Mouse (Mus musculus) hindbrain, embryonic 15.5 days (tissue): Measurements from ENCODE around the gene Vwa8. TPM values are rescaled to one million over a fixed set of nuclear protein-coding genes. Genes with fewer than 3 reads are reported as not detected.
A peak's percentile ranks its signal among the peaks of the same experiment; 100 is the strongest.

Experiments used
- ATAC-seq: fragments of 200-750 bp; cut with Nextera tagmentation; 2 replicates; pipeline ENCODE4 v1.8.0; 2017; ENCODE audit warnings: low read depth, moderate number of reproducible peaks, moderate TSS enrichment; ENCODE audit not compliant: low FRiP score
- H3K27ac ChIP-seq: fragments of 300-500 bp; sonication (generic); replicated peaks from 2 replicates; pipeline ENCODE4 v1.5.1; 2015; ENCODE audit warnings: mild to moderate bottlenecking, inconsistent platforms
- H3K27me3 ChIP-seq: fragments of 300-500 bp; sonication (generic); 2 replicates; pipeline ENCODE4 v1.6.1; 2015; ENCODE audit warnings: control low read depth, inconsistent platforms
- H3K36me3 ChIP-seq: fragments of 300-500 bp; sonication (generic); 2 replicates; pipeline ENCODE4 v1.6.1; 2015; ENCODE audit warnings: control low read depth, inconsistent platforms
- H3K4me1 ChIP-seq: fragments of 300-500 bp; sonication (generic); replicated peaks from 2 replicates; pipeline ENCODE4 v1.6.1; 2015; ENCODE audit warnings: control low read depth, inconsistent platforms
- H3K4me2 ChIP-seq: fragments of 300-500 bp; sonication (generic); 2 replicates; pipeline ENCODE4 v1.6.1; 2015; ENCODE audit warnings: moderate library complexity, mild to moderate bottlenecking, inconsistent platforms
- H3K4me3 ChIP-seq: fragments of 300-500 bp; sonication (generic); 2 replicates; pipeline ENCODE4 v1.5.1; 2015; ENCODE audit warnings: mild to moderate bottlenecking, inconsistent platforms
- H3K9ac ChIP-seq: fragments of 300-500 bp; sonication (generic); 2 replicates; pipeline ENCODE4 v1.6.1; 2015; ENCODE audit warnings: inconsistent platforms
- H3K9me3 ChIP-seq: fragments of 300-500 bp; sonication (generic); 2 replicates; pipeline ENCODE4 v1.6.1; 2016; ENCODE audit warnings: control low read depth, inconsistent platforms
- WGBS: fragments of 180-500 bp; shearing (Covaris S2); methylation state at CpG from one replicate; pipeline ENCODE4 v1.1.7; 2015; 5-methylcytosine and 5-hydroxymethylcytosine counted together
- polyA plus RNA-seq: library from polyadenylated mRNA; unstranded; fragments of >200 nt; fragmentation: Nextera tagmentation; extraction: Ambion mirVana; gene quantifications from 2 replicates; pipeline ENCODE4 v1.2.1, GENCODE M21; 2015

Vwa8 gene
- polyA plus RNA-seq, 1 experiment from 2014 or later = 7.1 TPM

DNA sequence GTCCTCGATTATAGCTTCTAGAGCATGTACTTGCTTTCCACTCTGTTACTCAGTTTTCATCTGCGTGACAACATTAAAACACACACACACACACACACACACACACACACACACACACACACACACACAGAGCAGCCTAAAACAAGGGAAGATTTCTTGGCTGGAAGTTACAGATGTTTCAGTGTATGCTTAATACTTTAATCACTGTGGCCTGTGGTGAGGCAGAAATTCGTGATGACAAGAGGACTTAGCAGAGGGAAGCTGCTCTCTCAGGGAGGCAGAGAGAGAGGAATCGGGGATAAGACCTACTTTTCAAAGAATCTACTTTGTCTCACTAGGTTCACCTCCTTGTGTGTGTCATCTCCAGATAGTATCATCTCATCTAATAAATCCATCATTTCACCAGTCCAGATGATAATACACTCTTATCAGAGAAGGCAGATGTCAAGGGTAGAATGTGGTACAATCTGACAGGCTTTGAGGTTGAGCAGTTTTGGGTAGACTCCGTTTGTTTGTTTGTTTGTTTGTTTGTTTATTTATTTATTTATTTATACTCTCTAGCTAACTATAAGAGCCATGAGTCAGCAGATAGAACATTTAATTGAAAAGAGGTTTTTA, 1.2 kb downstream of the Vwa8 start:
- no peaks in the 10 kb centered on the region for H3K27me3 ChIP-seq
- no peak for ATAC-seq
- WGBS = 46% methylated on average over 5 of the region's 5 CpGs
- peaks cover 19% of the 10 kb centered on the region for H3K4me1 ChIP-seq
- H3K4me3 ChIP-seq = peak overlapping the region; percentile 64; the same call in 1 of the 2 replicates
- 0 out of 2 replicates have a peak overlapping the region, but pooled peaks have one; percentile 3 for H3K9ac ChIP-seq
- H3K36me3 ChIP-seq = no peaks in the 10 kb centered on the region
- H3K9me3 ChIP-seq = no peaks in the 10 kb centered on the region
- no peak overlapping the region for H3K27ac ChIP-seq
- peak overlapping the region; percentile 82 for H3K4me2 ChIP-seq

DNA sequence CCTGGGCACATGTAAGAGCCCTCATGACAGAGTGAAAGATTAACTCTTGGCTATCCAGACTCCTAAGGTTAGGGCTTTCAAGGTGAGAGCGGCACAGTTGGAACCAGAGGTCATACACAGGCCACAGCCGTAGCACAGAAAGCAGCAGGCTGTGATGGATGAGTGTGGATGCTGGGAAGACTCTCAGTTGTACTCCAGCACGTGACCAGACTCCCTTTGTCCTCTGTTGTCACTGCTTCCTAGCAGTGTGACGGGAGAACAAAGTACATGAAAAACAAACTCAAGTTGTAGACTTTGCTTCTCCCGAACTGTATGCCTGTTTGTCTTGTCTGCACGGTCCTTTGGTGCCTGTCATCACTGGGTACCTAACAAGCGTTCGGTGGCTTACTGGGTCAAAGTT, 1.8 kb downstream of the Vwa8 start:
- H3K9me3 ChIP-seq = no peaks in the 10 kb centered on the region
- 16% methylated on average over 8 of the region's 8 CpGs for WGBS
- no peaks in the 10 kb centered on the region for H3K36me3 ChIP-seq
- H3K4me2 ChIP-seq = peak overlapping the region; percentile 12; the same call in 1 of the 2 replicates
- H3K9ac ChIP-seq = no peak overlapping the region
- no peak overlapping the region for H3K4me3 ChIP-seq
- H3K27ac ChIP-seq = no peak overlapping the region
- ATAC-seq = peak; percentile 58; the same call in 1 of the 2 replicates
- peaks cover 19% of the 10 kb centered on the region for H3K4me1 ChIP-seq
- no peaks in the 10 kb centered on the region for H3K27me3 ChIP-seq

DNA sequence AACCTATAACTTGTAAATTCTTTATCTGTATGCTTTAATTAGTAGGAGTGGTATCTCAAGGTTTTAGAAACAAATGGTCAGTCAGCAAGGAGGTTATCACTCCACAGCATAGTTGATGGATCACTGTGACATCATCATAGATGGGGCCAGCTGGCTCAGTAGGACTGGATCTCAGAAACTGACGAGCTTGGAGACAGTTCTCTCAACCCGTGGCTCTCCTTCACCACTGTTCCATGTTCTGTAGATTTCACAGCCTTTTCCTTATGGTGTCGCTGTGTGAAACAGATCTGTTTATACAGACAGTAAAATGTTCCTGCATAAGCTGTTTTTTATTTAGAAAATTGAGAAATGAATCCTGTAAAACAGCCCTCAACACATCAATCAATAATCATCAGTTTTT, 2.5 kb downstream of the Vwa8 start:
- WGBS = 63% methylated on average over 3 of the region's 3 CpGs
- H3K27me3 ChIP-seq = no peaks in the 10 kb centered on the region
- H3K4me1 ChIP-seq = peaks cover 19% of the 10 kb centered on the region
- no peak overlapping the region for H3K4me3 ChIP-seq
- no peaks in the 10 kb centered on the region for H3K9me3 ChIP-seq
- ATAC-seq = no peak
- no peak overlapping the region for H3K4me2 ChIP-seq
- no peak overlapping the region for H3K27ac ChIP-seq
- no peak overlapping the region for H3K9ac ChIP-seq
- H3K36me3 ChIP-seq = no peaks in the 10 kb centered on the region

DNA sequence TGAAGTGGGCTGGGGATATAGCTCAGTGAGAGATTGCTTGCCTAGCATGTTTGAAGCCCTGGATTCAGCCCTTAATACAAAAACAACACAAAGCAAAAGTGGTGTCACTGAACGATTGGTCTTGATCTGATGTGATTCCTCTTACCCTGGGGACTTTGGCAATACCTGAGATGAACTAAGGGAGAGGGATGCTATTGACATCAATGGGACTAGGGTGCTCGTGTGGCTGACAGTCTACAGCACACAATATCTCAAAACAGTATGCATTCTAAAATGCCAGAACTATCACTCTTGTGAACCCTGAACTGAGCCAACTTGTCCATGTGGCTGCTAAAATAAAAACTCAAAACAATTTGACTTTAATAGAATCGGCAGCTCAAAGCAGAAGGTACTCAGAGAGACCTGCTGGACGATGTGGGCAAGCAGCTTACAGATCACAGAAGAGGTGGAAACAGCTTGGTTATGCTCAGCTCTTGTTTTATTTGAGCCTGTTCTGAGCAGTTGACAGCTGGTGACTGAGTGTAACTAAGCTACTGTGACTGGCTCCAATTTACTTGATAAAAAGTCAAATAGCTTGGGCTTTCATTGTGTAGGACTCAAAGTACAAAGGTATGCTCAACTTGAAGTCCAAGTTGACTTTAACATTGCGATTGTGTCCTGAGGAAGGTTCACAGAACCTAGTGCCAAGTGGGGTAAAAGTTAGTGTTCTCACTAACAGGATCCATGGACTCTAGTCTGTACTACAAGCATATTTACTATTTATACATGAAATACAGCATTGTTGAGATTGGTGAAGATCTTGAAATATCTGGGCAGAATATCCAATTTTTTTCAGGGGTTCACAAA, 3.8 kb downstream of the Vwa8 start:
- H3K9me3 ChIP-seq = no peaks in the 10 kb centered on the region
- WGBS = 64% methylated on average over 5 of the region's 5 CpGs

DNA sequence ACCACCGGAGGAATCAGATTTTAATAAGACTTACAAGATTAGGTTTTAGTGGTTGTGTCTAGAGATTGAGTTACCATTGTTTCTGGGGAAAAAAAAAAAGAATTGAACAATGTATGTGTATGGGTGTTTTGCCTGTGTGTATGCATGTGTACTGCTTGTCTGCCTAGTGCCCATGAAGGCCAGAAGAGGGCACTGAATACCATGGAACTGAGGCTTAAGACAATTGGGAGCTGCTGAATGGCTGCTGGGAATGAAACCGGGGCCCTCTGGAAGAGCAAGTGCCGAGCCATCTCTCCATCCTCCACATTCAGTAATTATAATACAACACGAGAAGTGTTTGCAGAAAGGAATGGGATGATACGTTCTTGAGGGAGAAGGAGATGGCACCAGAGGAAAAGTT, 12.3 kb downstream of the Vwa8 start:
- no peaks in the 10 kb centered on the region for H3K4me1 ChIP-seq
- no peaks in the 10 kb centered on the region for H3K36me3 ChIP-seq
- H3K9me3 ChIP-seq = peaks cover 6% of the 10 kb centered on the region; the same call in 1 of the 2 replicates
- WGBS = 96% methylated on average over 5 of the region's 5 CpGs
- H3K4me3 ChIP-seq = no peak overlapping the region
- no peak overlapping the region for H3K4me2 ChIP-seq
- H3K27me3 ChIP-seq = no peaks in the 10 kb centered on the region
- H3K27ac ChIP-seq = no peak overlapping the region
- ATAC-seq = no peak
- H3K9ac ChIP-seq = no peak overlapping the region

More for the DNA sequence above, 3.8 kb downstream of the Vwa8 start:
- Histone ChIP-seq H3K9ac (no peak overlapping the region), H3K27ac (no peak overlapping the region), H3K36me3 (no peaks in the 10 kb centered on the region), H3K4me3 (no peak overlapping the region), H3K4me2 (no peak overlapping the region), H3K27me3 (no peaks in the 10 kb centered on the region), H3K4me1 (peaks cover 19% of the 10 kb centered on the region)
- no peak for ATAC-seq

DNA sequence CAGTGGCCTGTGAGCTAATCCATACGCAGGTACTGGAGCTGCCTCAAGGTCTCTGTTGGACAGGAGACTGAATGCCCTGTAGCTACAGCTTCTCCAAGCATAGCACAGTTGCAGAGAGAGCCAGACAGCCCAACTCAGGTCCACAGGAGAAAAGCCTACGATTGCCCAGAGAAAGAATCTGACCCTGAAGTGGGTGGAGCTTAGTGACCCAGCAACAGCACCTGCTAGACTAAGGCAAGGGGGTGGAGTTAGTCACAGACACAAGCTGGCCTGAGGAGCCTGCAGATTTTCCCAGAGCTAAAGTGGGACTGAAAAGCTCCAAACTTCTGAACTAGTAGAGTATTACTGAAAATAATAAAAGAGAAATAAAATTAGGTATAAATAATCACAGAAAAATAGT, 21.2 kb downstream of the Vwa8 start:
- H3K27me3 ChIP-seq = no peaks in the 10 kb centered on the region
- no peak overlapping the region for H3K4me3 ChIP-seq
- no peak overlapping the region for H3K9ac ChIP-seq
- peaks cover 12% of the 10 kb centered on the region for H3K36me3 ChIP-seq
- no peak overlapping the region for H3K4me2 ChIP-seq
- no peaks in the 10 kb centered on the region for H3K9me3 ChIP-seq
- H3K4me1 ChIP-seq = no peaks in the 10 kb centered on the region
- 42% methylated on average over 2 of the region's 2 CpGs for WGBS
- H3K27ac ChIP-seq = no peak overlapping the region
- no peak for ATAC-seq

DNA sequence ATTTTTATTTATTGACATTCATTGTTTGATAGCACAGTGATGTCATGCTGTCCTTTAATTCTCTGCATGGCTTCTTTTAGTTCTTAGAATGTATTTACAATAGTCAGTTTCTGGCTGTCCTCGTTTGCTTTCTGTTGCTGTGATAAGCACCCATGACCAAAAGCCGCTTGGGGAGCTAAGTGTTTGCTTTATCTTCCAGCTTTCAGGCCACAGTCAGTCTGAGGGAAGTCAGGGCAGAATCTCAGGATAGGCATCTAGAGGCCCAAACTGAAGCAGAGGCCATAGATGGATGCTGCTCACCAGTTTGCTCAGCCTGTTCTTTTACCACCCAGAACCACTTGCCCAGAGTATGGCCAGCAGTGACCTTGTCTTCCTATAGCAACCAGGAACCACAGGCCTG, 28.3 kb downstream of the Vwa8 start:
- Histone ChIP-seq H3K4me2 (no peak overlapping the region), H3K9me3 (no peaks in the 10 kb centered on the region), H3K9ac (no peak overlapping the region), H3K4me1 (0 out of 2 replicates have a peak, but pooled peaks cover 4% of the 10 kb centered on the region), H3K36me3 (peaks cover 6% of the 10 kb centered on the region; the same call in 1 of the 2 replicates), H3K27me3 (no peaks in the 10 kb centered on the region), H3K27ac (no peak overlapping the region), H3K4me3 (no peak overlapping the region)
- 86% methylated on average over 2 of the region's 2 CpGs for WGBS
- no peak for ATAC-seq

DNA sequence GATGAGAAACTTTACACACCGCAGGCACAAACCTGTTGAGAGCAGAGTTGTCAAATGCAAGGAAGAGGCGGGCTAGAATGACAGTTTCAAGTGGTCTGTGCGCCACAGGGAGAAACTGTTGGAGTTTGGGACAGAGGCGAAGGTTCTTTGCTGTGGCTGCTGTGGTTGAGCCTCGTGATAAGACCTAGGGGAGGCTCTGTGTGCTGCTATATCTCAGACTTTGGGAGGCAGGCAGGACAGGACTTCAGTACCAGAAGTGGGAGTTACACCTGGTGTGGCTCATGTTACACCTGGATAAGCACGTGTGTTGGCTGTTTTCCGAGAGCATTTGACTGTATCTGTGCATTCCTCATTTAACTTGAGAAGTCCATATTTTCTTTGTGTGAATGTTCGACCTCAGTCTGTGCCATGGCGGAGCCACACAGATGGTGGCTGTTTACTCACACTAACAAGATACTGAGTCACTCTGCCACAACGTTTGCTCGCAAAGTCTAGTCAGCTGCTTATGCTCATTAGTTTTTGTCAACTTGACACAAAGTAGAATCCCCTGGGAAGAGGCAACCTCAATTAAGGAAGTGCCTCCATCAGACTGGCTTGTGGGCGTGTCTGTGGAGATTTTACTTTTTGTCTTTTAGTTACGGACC, 29.7 kb downstream of the Vwa8 start:
- no peak overlapping the region for H3K9ac ChIP-seq
- no peaks in the 10 kb centered on the region for H3K9me3 ChIP-seq
- H3K4me3 ChIP-seq = no peak overlapping the region
- H3K36me3 ChIP-seq = no peaks in the 10 kb centered on the region
- WGBS = 76% methylated on average over 13 of the region's 13 CpGs
- no peaks in the 10 kb centered on the region for H3K27me3 ChIP-seq
- H3K4me1 ChIP-seq = 0 out of 2 replicates have a peak, but pooled peaks cover 4% of the 10 kb centered on the region
- H3K4me2 ChIP-seq = no peak overlapping the region
- no peak for ATAC-seq
- no peak overlapping the region for H3K27ac ChIP-seq

DNA sequence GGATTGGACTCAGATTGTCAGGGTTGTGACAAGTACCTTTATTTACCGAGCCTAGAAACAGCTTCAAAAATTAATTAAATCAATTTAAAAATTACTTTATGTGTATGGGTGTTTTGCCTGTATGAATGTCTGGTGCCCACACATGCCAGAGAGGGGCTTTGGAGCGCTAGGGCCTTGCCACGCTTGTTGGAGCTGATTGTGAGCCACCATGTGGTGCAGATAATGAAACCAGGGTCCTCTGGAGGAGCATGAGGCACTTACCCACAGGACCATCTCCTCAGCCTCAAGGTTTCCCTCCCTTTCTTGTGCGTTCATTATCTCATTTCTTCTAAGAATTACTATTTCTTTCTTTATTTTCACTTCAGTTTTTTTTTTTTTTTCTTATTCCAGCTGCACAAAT, 32.0 kb downstream of the Vwa8 start:
- Histone ChIP-seq H3K27ac (no peak overlapping the region), H3K4me2 (no peak overlapping the region), H3K4me1 (0 out of 2 replicates have a peak, but pooled peaks cover 8% of the 10 kb centered on the region), H3K27me3 (no peaks in the 10 kb centered on the region), H3K9ac (no peak overlapping the region), H3K36me3 (no peaks in the 10 kb centered on the region), H3K9me3 (no peaks in the 10 kb centered on the region), H3K4me3 (no peak overlapping the region)
- ATAC-seq = no peak
- 67% methylated on average over 4 of the region's 4 CpGs for WGBS

DNA sequence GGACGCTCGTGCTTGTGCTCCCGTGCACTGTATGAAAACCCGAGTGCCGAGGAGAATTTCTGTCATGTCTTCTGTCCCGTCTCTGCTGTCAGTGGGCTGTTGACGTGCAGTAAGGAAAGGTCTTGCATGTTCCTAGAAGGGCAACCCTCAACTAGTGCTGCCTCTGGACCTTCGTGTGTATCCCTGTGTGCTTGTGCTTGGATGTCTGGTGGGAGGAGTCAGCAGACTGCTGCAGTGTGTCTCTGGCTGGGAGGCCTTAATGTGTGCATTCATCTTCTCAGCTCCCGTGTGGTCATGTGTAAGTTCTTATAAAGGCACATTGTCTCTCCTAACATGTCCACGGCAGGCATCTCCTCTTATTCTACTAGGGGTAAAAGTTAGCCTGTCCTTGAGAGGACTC, 32.7 kb downstream of the Vwa8 start:
- Histone ChIP-seq H3K9me3 (no peaks in the 10 kb centered on the region), H3K27ac (no peak overlapping the region), H3K4me2 (no peak overlapping the region), H3K27me3 (no peaks in the 10 kb centered on the region), H3K4me3 (no peak overlapping the region), H3K36me3 (no peaks in the 10 kb centered on the region), H3K9ac (no peak overlapping the region), H3K4me1 (0 out of 2 replicates have a peak, but pooled peaks cover 13% of the 10 kb centered on the region)
- WGBS = 53% methylated on average over 10 of the region's 10 CpGs
- ATAC-seq = 0 out of 2 replicates have a peak, but pooled peaks have one; percentile 27

DNA sequence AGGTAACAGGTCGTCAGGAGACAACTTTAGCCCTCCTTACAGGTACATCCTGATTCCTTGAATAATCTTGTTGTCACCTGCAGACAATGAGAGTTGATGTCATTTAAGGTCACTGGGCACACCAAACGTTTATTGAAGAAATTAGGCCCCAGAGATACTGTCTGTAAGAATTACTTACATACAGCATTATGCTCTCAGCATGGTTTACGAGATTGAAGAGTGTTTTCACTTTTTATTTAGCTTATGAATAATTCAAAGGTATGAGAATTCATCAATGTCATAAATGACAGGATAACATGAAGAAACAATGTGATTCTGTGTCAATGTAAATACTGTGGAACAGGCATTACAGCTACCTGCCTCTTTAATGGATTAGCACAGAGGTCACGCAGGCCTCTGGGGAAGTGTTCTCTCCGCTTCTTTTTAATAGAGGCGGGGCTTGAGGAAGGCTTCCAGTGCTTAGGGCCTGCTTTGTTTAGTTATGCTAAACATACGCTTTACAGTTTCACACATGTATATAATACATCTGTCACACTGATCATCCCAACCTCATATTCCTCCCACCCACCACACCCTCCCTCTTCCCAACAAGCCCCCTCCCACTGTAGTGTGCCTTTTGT, 37.2 kb downstream of the Vwa8 start:
- Histone ChIP-seq H3K27me3 (no peaks in the 10 kb centered on the region), H3K9me3 (no peaks in the 10 kb centered on the region), H3K4me1 (0 out of 2 replicates have a peak, but pooled peaks cover 14% of the 10 kb centered on the region), H3K9ac (no peak overlapping the region), H3K4me2 (no peak overlapping the region), H3K4me3 (no peak overlapping the region), H3K36me3 (no peaks in the 10 kb centered on the region), H3K27ac (no peak overlapping the region)
- ATAC-seq = peak; percentile 56; the same call in 1 of the 2 replicates
- WGBS = 48% methylated on average over 7 of the region's 7 CpGs
